In genomic region chr10:75944066-75944772, GRCm38 (mm10) we compare ENCODE assay signal across 10 mouse cellular contexts. TPM values are rescaled to one million over a fixed set of nuclear protein-coding genes. Genes with fewer than 3 reads are reported as not detected.
DNase-seq lines count a peak whose midpoint lies in the region; ATAC-seq and TF ChIP-seq lines count a peak whose summit lies in the region.
"Had no signal": no experiment of that assay in that cellular context is flagged by ENCODE, and none has a peak within 500 bp of the region (broad histone marks: within the 10 kb centered on the region; RNA-seq: fewer than 3 reads in every experiment).

No protein-coding gene starts in this region.

- peak; percentile 60 for DNase-seq in adrenal gland, adult 2 months
- no peak for DNase-seq in adrenal gland, adult 18-20 months (ENCODE audit: low spot score in 2 of 2)
- peak; percentile 88 for DNase-seq in lung, embryonic 14.5 days
- DNase-seq in lung, postnatal 25 days (ENCODE audit: low spot score), result no peak
- DNase-seq in hindbrain, embryonic 14.5 days (ENCODE audit: low spot score), result peak; percentile 46
- no peak for DNase-seq in thymus, adult 2 months
- DNase-seq in right cerebral cortex, postnatal 25 days, result no peak

- 24% methylated on average over 11 of the region's 11 CpGs for WGBS in lung, embryonic 14.5 days
- 16% methylated on average over 11 of the region's 11 CpGs for WGBS in hindbrain, embryonic 14.5 days
- WGBS in neural tube, embryonic 13.5 days, result 10% methylated on average over 11 of the region's 11 CpGs
- WGBS in thymus, adult 2 months, result 85% methylated on average over 11 of the region's 11 CpGs

- no peaks in the 10 kb centered on the region for H3K9me3 ChIP-seq in lung, embryonic 14.5 days (ENCODE audit: low read depth, low read length)
- no peaks in the 10 kb centered on the region for H3K9me3 ChIP-seq in hindbrain, embryonic 14.5 days (ENCODE audit: control insufficient read depth, low read length)
- H3K9me3 ChIP-seq in neural tube, embryonic 13.5 days, result no peaks in the 10 kb centered on the region
- H3K9me3 ChIP-seq: liver, embryonic 15.5 days had no signal

- no peak overlapping the region for H3K4me3 ChIP-seq in lung, embryonic 14.5 days (ENCODE audit: low read depth, low read length)
- no peak overlapping the region for H3K4me3 ChIP-seq in hindbrain, embryonic 14.5 days (replicated peaks; ENCODE audit: low read length)
- no peak overlapping the region for H3K4me3 ChIP-seq in neural tube, embryonic 13.5 days
- no peak overlapping the region for H3K4me3 ChIP-seq in thymus, adult 2 months (ENCODE audit: control insufficient read depth, insufficient read depth, low read length)
- H3K4me3 ChIP-seq: liver, embryonic 15.5 days had no signal

- H3K9ac ChIP-seq in lung, embryonic 14.5 days, result no peak overlapping the region
- no peak overlapping the region for H3K9ac ChIP-seq in hindbrain, embryonic 14.5 days
- H3K9ac ChIP-seq in neural tube, embryonic 13.5 days, result no peak overlapping the region
- H3K9ac ChIP-seq: liver, embryonic 15.5 days had no signal

- peak; percentile 77 for ATAC-seq in lung, embryonic 14.5 days (ENCODE audit: insufficient read depth)
- ATAC-seq in hindbrain, embryonic 14.5 days (ENCODE audit: low FRiP score), result peak; percentile 39; the same call in 1 of the 2 replicates
- ATAC-seq in neural tube, embryonic 13.5 days (ENCODE audit: low read depth), result peak; percentile 64

- no peaks in the 10 kb centered on the region for H3K27me3 ChIP-seq in lung, embryonic 14.5 days (ENCODE audit: insufficient read depth, low read length)
- no peaks in the 10 kb centered on the region for H3K27me3 ChIP-seq in hindbrain, embryonic 14.5 days (ENCODE audit: control insufficient read depth, insufficient read depth, low read length)
- H3K27me3 ChIP-seq in neural tube, embryonic 13.5 days, result peaks cover 14% of the 10 kb centered on the region; the same call in 1 of the 2 replicates
- no peaks in the 10 kb centered on the region for H3K27me3 ChIP-seq in thymus, adult 2 months (ENCODE audit: control insufficient read depth, insufficient read depth, low read length)

- H3K36me3 ChIP-seq in lung, embryonic 14.5 days (ENCODE audit: insufficient read depth), result no peaks in the 10 kb centered on the region
- H3K36me3 ChIP-seq in hindbrain, embryonic 14.5 days (replicated peaks; ENCODE audit: control insufficient read depth, insufficient read depth), result no peaks in the 10 kb centered on the region
- H3K36me3 ChIP-seq in neural tube, embryonic 13.5 days, result no peaks in the 10 kb centered on the region
- no peaks in the 10 kb centered on the region for H3K36me3 ChIP-seq in thymus, adult 2 months (ENCODE audit: control insufficient read depth, insufficient read depth, low read length)
- H3K36me3 ChIP-seq: liver, embryonic 15.5 days had no signal

- peak overlapping the region; percentile 5; the same call in 1 of the 2 replicates for H3K4me2 ChIP-seq in lung, embryonic 14.5 days
- no peak overlapping the region for H3K4me2 ChIP-seq in hindbrain, embryonic 14.5 days (replicated peaks)
- 0 out of 2 replicates have a peak overlapping the region, but pooled peaks have one; percentile 14 for H3K4me2 ChIP-seq in neural tube, embryonic 13.5 days
- H3K4me2 ChIP-seq: liver, embryonic 15.5 days had no signal

- no peaks in the 10 kb centered on the region for H3K4me1 ChIP-seq in lung, embryonic 14.5 days (ENCODE audit: insufficient read depth)
- peaks cover 4% of the 10 kb centered on the region; the same call in 1 of the 2 replicates for H3K4me1 ChIP-seq in hindbrain, embryonic 14.5 days (replicated peaks; ENCODE audit: control insufficient read depth, insufficient read depth, low read length)
- peaks cover 30% of the 10 kb centered on the region for H3K4me1 ChIP-seq in neural tube, embryonic 13.5 days (replicated peaks)
- no peaks in the 10 kb centered on the region for H3K4me1 ChIP-seq in thymus, adult 2 months (replicated peaks; ENCODE audit: control insufficient read depth, insufficient read depth, low read length)

- TF ChIP-seq POLR2A in thymus, adult 2 months (IDR thresholded peaks at IDR 0.05; ENCODE audit: control insufficient read depth, extremely low read depth, insufficient read depth, low read length, poor library complexity), result no peak

- no peak for TF ChIP-seq CTCF in lung, embryonic 14.5 days (IDR thresholded peaks at IDR 0.05; ENCODE audit: low read depth)
- no peak for TF ChIP-seq CTCF in thymus, adult 2 months (IDR thresholded peaks at IDR 0.05; ENCODE audit: borderline replicate concordance, control insufficient read depth, extremely low read depth, insufficient read depth, low read length, poor library complexity)

- H3K27ac ChIP-seq in lung, embryonic 14.5 days (ENCODE audit: low read depth), result peak overlapping the region; percentile 70
- H3K27ac ChIP-seq in hindbrain, embryonic 14.5 days, result peak overlapping the region; percentile 48
- peak overlapping the region; percentile 71 for H3K27ac ChIP-seq in neural tube, embryonic 13.5 days (replicated peaks)
- H3K27ac ChIP-seq in thymus, adult 2 months (ENCODE audit: control insufficient read depth, insufficient read depth, low read length), result no peak overlapping the region
- H3K27ac ChIP-seq: liver, embryonic 15.5 days had no signal

RNA-seq across cellular contexts. Expression of gene Vpreb3, which starts 1.4 kb away (rescaled TPM):
- total RNA-seq in adrenal gland, adult 2 months (2021), result not detected
- 1.1 and 2.0 TPM in 2 replicates for polyA plus RNA-seq in adrenal gland, adult 2 months (2012; rRNA removed)
- not detected for total RNA-seq in adrenal gland, adult 18-20 months (2021)
- polyA plus RNA-seq in lung, embryonic 14.5 days (2014; fragmentation: Nextera tagmentation; extraction: Ambion mirVana), result 0.63 and 0.87 TPM in 2 replicates
- 0.48 and 1.6 TPM in 2 replicates for polyA plus RNA-seq in hindbrain, embryonic 14.5 days (2014; fragmentation: Nextera tagmentation; extraction: Ambion mirVana)
- polyA plus RNA-seq in neural tube, embryonic 13.5 days (2015; fragmentation: Nextera tagmentation; extraction: Ambion mirVana), result 1.2 TPM in 2 replicates
- polyA plus RNA-seq in thymus, adult 2 months (2012; rRNA removed), result 3.1 and 4.8 TPM in 2 replicates
- polyA plus RNA-seq: frontal cortex, adult 2 months had no signal

RNA-seq across cellular contexts. Expression of gene Gm867, which starts 3.7 kb away (rescaled TPM):
- 1 to 10 TPM; 2.2 to 4.0 TPM for total RNA-seq in adrenal gland, adult 2 months (2021)
- 0.93 and 1.9 TPM in 2 replicates for polyA plus RNA-seq in adrenal gland, adult 2 months (2012; rRNA removed)
- under 1 TPM; 0.63 to 0.64 TPM for total RNA-seq in adrenal gland, adult 18-20 months (2021)
- 0.30 and 0.39 TPM in 2 replicates for polyA plus RNA-seq in lung, embryonic 14.5 days (2014; fragmentation: Nextera tagmentation; extraction: Ambion mirVana)
- polyA plus RNA-seq in hindbrain, embryonic 14.5 days (2014; fragmentation: Nextera tagmentation; extraction: Ambion mirVana), result 2.4 and 3.1 TPM in 2 replicates
- polyA plus RNA-seq in neural tube, embryonic 13.5 days (2015; fragmentation: Nextera tagmentation; extraction: Ambion mirVana), result 1.4 and 3.0 TPM in 2 replicates
- polyA plus RNA-seq in thymus, adult 2 months (2012; rRNA removed), result 0.42 TPM in 1 of 2 replicates, not detected in the other

RNA-seq across cellular contexts. Expression of gene Mmp11, which starts 7.9 kb away (rescaled TPM):
- total RNA-seq in adrenal gland, adult 2 months (2021), result 10 to 100 TPM in 1 of 2 experiments, 1 to 10 TPM in 1; 5.1 to 14.8 TPM
- 26.7 and 48.0 TPM in 2 replicates for polyA plus RNA-seq in adrenal gland, adult 2 months (2012; rRNA removed)
- 1 to 10 TPM; 5.4 to 5.7 TPM for total RNA-seq in adrenal gland, adult 18-20 months (2021)
- 61.8 and 61.9 TPM in 2 replicates for polyA plus RNA-seq in lung, embryonic 14.5 days (2014; fragmentation: Nextera tagmentation; extraction: Ambion mirVana)
- 16.8 and 18.0 TPM in 2 replicates for polyA plus RNA-seq in hindbrain, embryonic 14.5 days (2014; fragmentation: Nextera tagmentation; extraction: Ambion mirVana)
- polyA plus RNA-seq in neural tube, embryonic 13.5 days (2015; fragmentation: Nextera tagmentation; extraction: Ambion mirVana), result 39.0 and 40.4 TPM in 2 replicates
- 7.5 and 9.3 TPM in 2 replicates for polyA plus RNA-seq in thymus, adult 2 months (2012; rRNA removed)

RNA-seq across cellular contexts. Expression of gene Gm5134, which starts 10.1 kb away (rescaled TPM):
- not detected for total RNA-seq in adrenal gland, adult 2 months (2021)
- 0.03 and 0.11 TPM in 2 replicates for polyA plus RNA-seq in adrenal gland, adult 2 months (2012; rRNA removed)
- not detected for total RNA-seq in adrenal gland, adult 18-20 months (2021)
- 0.14 TPM in 1 of 2 replicates, not detected in the other for polyA plus RNA-seq in lung, embryonic 14.5 days (2014; fragmentation: Nextera tagmentation; extraction: Ambion mirVana)
- polyA plus RNA-seq in hindbrain, embryonic 14.5 days (2014; fragmentation: Nextera tagmentation; extraction: Ambion mirVana), result 0.14 TPM in 1 of 2 replicates, not detected in the other
- polyA plus RNA-seq in neural tube, embryonic 13.5 days (2015; fragmentation: Nextera tagmentation; extraction: Ambion mirVana), result not detected in 2 replicates
- 4.0 and 4.3 TPM in 2 replicates for polyA plus RNA-seq in thymus, adult 2 months (2012; rRNA removed)

RNA-seq across cellular contexts. Expression of gene Chchd10, which starts 11.3 kb away (rescaled TPM):
- total RNA-seq in adrenal gland, adult 2 months (2021), result 1,000 to 10,000 TPM; 1,273 to 1,367 TPM
- polyA plus RNA-seq in adrenal gland, adult 2 months (2012; rRNA removed), result 4,822 and 7,346 TPM in 2 replicates
- total RNA-seq in adrenal gland, adult 18-20 months (2021), result 1,000 to 10,000 TPM in 1 of 2 experiments, 100 to 1,000 TPM in 1; 918 to 1,521 TPM
- polyA plus RNA-seq in lung, embryonic 14.5 days (2014; fragmentation: Nextera tagmentation; extraction: Ambion mirVana), result 24.3 and 35.2 TPM in 2 replicates
- 148 TPM in 2 replicates for polyA plus RNA-seq in hindbrain, embryonic 14.5 days (2014; fragmentation: Nextera tagmentation; extraction: Ambion mirVana)
- polyA plus RNA-seq in neural tube, embryonic 13.5 days (2015; fragmentation: Nextera tagmentation; extraction: Ambion mirVana), result 46.4 and 54.4 TPM in 2 replicates
- 172 and 198 TPM in 2 replicates for polyA plus RNA-seq in thymus, adult 2 months (2012; rRNA removed)

Comparison
In these comparisons a context has a peak if more than half of its experiments do, and no peak if none do; other contexts are left out.
1. DNase-seq: peak in adrenal gland, adult 2 months (single experiment), lung, embryonic 14.5 days (single experiment) and hindbrain, embryonic 14.5 days (single experiment); none in adrenal gland, adult 18-20 months (0 of 2), lung, postnatal 25 days (single experiment), thymus, adult 2 months (single experiment) and right cerebral cortex, postnatal 25 days (single experiment).
2. Peak in every context shown above with its lines, with median percentiles within 50 percentile points of each other: ATAC-seq.